Mouse (Mus musculus) hindbrain, embryonic 15.5 days (tissue): Measurements from ENCODE around the gene Mpnd. TPM values are rescaled to one million over a fixed set of nuclear protein-coding genes. Genes with fewer than 3 reads are reported as not detected.

ENCODE experiments used
- ATAC-seq: fragments of 200-750 bp; cut with Nextera tagmentation; 2 replicates; pipeline ENCODE4 v1.8.0; 2017; ENCODE audit warnings: low read depth, moderate number of reproducible peaks, moderate TSS enrichment; ENCODE audit not compliant: low FRiP score
- H3K27ac ChIP-seq: fragments of 300-500 bp; sonication (generic); replicated peaks from 2 replicates; pipeline ENCODE4 v1.5.1; 2015; ENCODE audit warnings: mild to moderate bottlenecking, inconsistent platforms
- H3K27me3 ChIP-seq: fragments of 300-500 bp; sonication (generic); 2 replicates; pipeline ENCODE4 v1.6.1; 2015; ENCODE audit warnings: control low read depth, inconsistent platforms
- H3K36me3 ChIP-seq: fragments of 300-500 bp; sonication (generic); 2 replicates; pipeline ENCODE4 v1.6.1; 2015; ENCODE audit warnings: control low read depth, inconsistent platforms
- H3K4me1 ChIP-seq: fragments of 300-500 bp; sonication (generic); replicated peaks from 2 replicates; pipeline ENCODE4 v1.6.1; 2015; ENCODE audit warnings: control low read depth, inconsistent platforms
- H3K4me2 ChIP-seq: fragments of 300-500 bp; sonication (generic); 2 replicates; pipeline ENCODE4 v1.6.1; 2015; ENCODE audit warnings: moderate library complexity, mild to moderate bottlenecking, inconsistent platforms
- H3K4me3 ChIP-seq: fragments of 300-500 bp; sonication (generic); 2 replicates; pipeline ENCODE4 v1.5.1; 2015; ENCODE audit warnings: mild to moderate bottlenecking, inconsistent platforms
- H3K9ac ChIP-seq: fragments of 300-500 bp; sonication (generic); 2 replicates; pipeline ENCODE4 v1.6.1; 2015; ENCODE audit warnings: inconsistent platforms
- H3K9me3 ChIP-seq: fragments of 300-500 bp; sonication (generic); 2 replicates; pipeline ENCODE4 v1.6.1; 2016; ENCODE audit warnings: control low read depth, inconsistent platforms
- WGBS: fragments of 180-500 bp; shearing (Covaris S2); methylation state at CpG from one replicate; pipeline ENCODE4 v1.1.7; 2015; 5-methylcytosine and 5-hydroxymethylcytosine counted together
- polyA plus RNA-seq: library from polyadenylated mRNA; unstranded; fragments of >200 nt; fragmentation: Nextera tagmentation; extraction: Ambion mirVana; gene quantifications from 2 replicates; pipeline ENCODE4 v1.2.1, GENCODE M21; 2015

Mpnd gene
- polyA plus RNA-seq, 1 experiment from 2014 or later: 149 TPM

DNA sequence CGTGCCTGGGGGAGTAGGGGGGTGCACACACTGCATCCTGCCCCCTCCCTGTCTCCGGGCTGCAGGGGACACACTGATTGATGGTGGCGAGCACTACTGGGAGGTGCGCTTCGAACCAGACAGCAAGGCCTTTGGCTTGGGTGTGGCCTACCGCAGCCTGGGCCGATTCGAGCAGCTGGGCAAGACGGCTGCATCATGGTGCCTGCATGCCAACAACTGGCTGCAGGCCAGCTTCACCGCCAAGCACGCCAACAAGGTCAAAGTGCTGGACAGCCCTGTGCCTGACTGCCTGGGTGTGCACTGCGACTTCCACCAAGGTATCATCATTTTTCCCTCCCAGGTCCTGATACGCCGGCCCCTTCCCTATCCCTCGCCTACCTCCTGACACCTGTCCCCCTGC is 9.5 kb upstream of the Mpnd start:
- Histone ChIP-seq H3K4me1 (no peaks in the 10 kb centered on the region), H3K9ac (no peak overlapping the region), H3K9me3 (no peaks in the 10 kb centered on the region), H3K4me3 (no peak overlapping the region), H3K36me3 (peaks cover 47% of the 10 kb centered on the region), H3K27ac (no peak overlapping the region), H3K27me3 (peaks cover 12% of the 10 kb centered on the region; the same call in 1 of the 2 replicates), H3K4me2 (no peak overlapping the region)
- WGBS: 79% methylated on average over 15 of the region's 15 CpGs
- ATAC-seq: no peak

GRCm38 (mm10) chr17:55999794-56000499 is 5.6 kb upstream of the Mpnd start:
- no peaks in the 10 kb centered on the region for H3K4me1 ChIP-seq
- H3K9me3 ChIP-seq: no peaks in the 10 kb centered on the region
- no peak overlapping the region for H3K27ac ChIP-seq
- H3K36me3 ChIP-seq: peaks cover 22% of the 10 kb centered on the region
- no peak overlapping the region for H3K4me2 ChIP-seq
- no peak overlapping the region for H3K9ac ChIP-seq
- 0 out of 2 replicates have a peak, but pooled peaks have one; percentile 39 for ATAC-seq
- H3K27me3 ChIP-seq: peaks cover 12% of the 10 kb centered on the region; the same call in 1 of the 2 replicates
- no peak overlapping the region for H3K4me3 ChIP-seq
- 10% methylated on average over 30 of the region's 30 CpGs for WGBS

GRCm38 (mm10) chr17:56003000-56003399 is 2.5 kb upstream of the Mpnd start:
- Histone ChIP-seq H3K9ac (no peak overlapping the region), H3K9me3 (no peaks in the 10 kb centered on the region), H3K4me1 (peaks cover 9% of the 10 kb centered on the region), H3K27ac (no peak overlapping the region), H3K36me3 (no peaks in the 10 kb centered on the region), H3K4me3 (no peak overlapping the region), H3K27me3 (peaks cover 12% of the 10 kb centered on the region; the same call in 1 of the 2 replicates), H3K4me2 (no peak overlapping the region)
- ATAC-seq: no peak
- WGBS: 90% methylated on average over 3 of the region's 3 CpGs

DNA sequence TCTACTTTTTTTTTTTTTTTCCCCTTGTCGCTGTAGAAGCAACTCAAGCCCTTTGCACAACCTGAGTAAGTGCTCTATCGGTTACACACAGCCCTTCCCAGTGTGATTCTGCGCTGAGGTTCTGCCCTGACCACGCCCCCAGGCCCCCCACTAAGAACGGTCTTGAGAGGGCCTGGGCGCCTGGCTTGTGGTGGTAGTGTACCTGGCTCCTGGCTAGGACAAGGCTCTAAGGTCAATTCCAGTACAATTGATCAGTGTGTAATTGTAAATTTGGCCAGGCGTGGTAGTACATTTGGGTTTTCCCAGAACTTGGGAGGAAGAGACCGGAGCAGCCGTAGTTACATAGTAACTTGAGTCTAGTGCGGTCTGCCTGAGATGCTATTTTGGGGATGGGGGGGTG is 1.4 kb downstream of the Mpnd start:
- ATAC-seq: no peak
- Histone ChIP-seq H3K36me3 (no peaks in the 10 kb centered on the region; the same call in 1 of the 2 replicates), H3K9ac (no peak overlapping the region), H3K4me3 (no peak overlapping the region), H3K9me3 (no peaks in the 10 kb centered on the region), H3K27ac (peak overlapping the region; percentile 96; the same call in 1 of the 2 replicates), H3K4me2 (no peak overlapping the region), H3K27me3 (no peaks in the 10 kb centered on the region), H3K4me1 (peaks cover 30% of the 10 kb centered on the region)
- 54% methylated on average over 10 of the region's 10 CpGs for WGBS

GRCm38 (mm10) chr17:56007444-56008355 is 2.2 kb downstream of the Mpnd start:
- WGBS: 29% methylated on average over 14 of the region's 14 CpGs
- Histone ChIP-seq H3K9ac (no peak overlapping the region), H3K4me1 (peaks cover 30% of the 10 kb centered on the region), H3K9me3 (no peaks in the 10 kb centered on the region), H3K27ac (peak overlapping the region; percentile 96), H3K4me3 (peak overlapping the region; percentile 79), H3K4me2 (peak overlapping the region; percentile 98), H3K27me3 (no peaks in the 10 kb centered on the region), H3K36me3 (no peaks in the 10 kb centered on the region; the same call in 1 of the 2 replicates)
- ATAC-seq: no peak

DNA sequence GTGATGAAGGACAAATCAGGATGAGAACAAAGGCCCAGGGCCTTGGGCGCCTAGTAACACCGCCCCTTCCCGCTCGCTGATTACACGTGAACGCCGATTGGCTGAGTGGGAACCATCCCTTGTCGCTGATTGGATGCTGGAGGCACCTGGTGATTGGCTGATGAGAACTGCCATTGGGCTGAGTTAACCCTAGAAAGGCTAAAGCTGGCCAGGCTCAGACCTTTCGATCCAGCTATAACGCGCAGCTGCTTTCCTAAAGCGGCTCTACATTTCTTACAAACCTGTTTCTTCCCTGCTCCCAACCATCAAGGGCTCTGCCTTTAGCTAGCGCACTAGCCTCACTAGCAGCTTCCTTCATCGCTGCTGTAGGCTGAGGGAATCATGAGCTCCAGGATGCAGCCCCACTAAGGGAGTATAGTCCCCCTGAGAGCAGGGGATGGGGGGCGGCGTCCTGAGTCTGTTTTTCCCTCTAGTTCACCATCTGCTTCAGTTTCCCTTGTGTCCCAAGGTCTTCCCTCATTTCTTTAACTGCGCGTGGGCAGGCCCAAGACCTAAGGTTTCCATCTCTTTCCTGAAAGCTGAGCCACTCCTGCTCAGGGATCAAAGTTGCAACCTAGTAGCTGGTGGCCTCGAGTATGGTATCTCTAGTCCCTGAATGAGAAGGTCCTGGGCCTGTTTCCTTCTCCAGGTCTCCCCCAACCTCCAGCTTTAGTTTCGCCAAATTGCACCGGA is 3.0 kb downstream of the Mpnd start:
- no peaks in the 10 kb centered on the region for H3K27me3 ChIP-seq
- ATAC-seq: peak; percentile 95
- H3K9me3 ChIP-seq: no peaks in the 10 kb centered on the region
- H3K36me3 ChIP-seq: peaks cover 6% of the 10 kb centered on the region
- peak overlapping the region; percentile 79 for H3K4me3 ChIP-seq
- peak overlapping the region; percentile 96 for H3K27ac ChIP-seq
- H3K4me2 ChIP-seq: peak overlapping the region; percentile 98
- peaks cover 30% of the 10 kb centered on the region for H3K4me1 ChIP-seq
- peak overlapping the region; percentile 81 for H3K9ac ChIP-seq
- WGBS: under 1% methylated on average over 21 of the region's 21 CpGs

- Histone ChIP-seq H3K9me3 (no peaks in the 10 kb centered on the region), H3K36me3 (peaks cover 6% of the 10 kb centered on the region), H3K4me3 (peak overlapping the region; percentile 79), H3K27ac (peak overlapping the region; percentile 96), H3K4me1 (peaks cover 30% of the 10 kb centered on the region), H3K4me2 (peak overlapping the region; percentile 98), H3K9ac (peak overlapping the region; percentile 81), H3K27me3 (no peaks in the 10 kb centered on the region)
- under 1% methylated on average over 60 of the region's 62 CpGs for WGBS
- peak; percentile 90 for ATAC-seq
These were observed 3.8 kb downstream of the Mpnd start for GRCm38 (mm10) chr17:56009088-56009961.

DNA sequence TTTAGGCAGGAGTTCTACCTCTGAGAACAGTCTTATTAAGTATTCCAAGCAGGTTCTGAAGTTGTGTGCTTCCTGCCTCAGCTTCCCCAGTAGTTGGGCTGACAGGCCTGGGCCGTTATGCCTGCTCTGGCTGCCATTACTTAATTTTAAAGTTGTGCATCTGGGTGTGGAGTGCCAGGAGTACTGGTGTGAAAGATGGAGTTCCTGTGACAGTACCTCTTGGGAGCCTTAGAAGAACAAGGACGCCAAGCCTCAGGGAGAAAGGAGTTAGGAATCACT is 4.4 kb downstream of the Mpnd start:
- Histone ChIP-seq H3K4me3 (peak overlapping the region; percentile 79), H3K9me3 (no peaks in the 10 kb centered on the region), H3K27me3 (no peaks in the 10 kb centered on the region), H3K4me2 (peak overlapping the region; percentile 98), H3K36me3 (peaks cover 9% of the 10 kb centered on the region), H3K4me1 (peaks cover 30% of the 10 kb centered on the region), H3K27ac (peak overlapping the region; percentile 96), H3K9ac (peak overlapping the region; percentile 81)
- WGBS: 36% methylated on average over 2 of the region's 2 CpGs
- ATAC-seq: no peak

GRCm38 (mm10) chr17:56010255-56010654 is 4.7 kb downstream of the Mpnd start:
- ATAC-seq: no peak
- H3K9me3 ChIP-seq: no peaks in the 10 kb centered on the region

GRCm38 (mm10) chr17:56010681-56011080 is 5.2 kb downstream of the Mpnd start:
- Histone ChIP-seq H3K4me1 (peaks cover 30% of the 10 kb centered on the region), H3K27me3 (no peaks in the 10 kb centered on the region), H3K4me3 (peak overlapping the region; percentile 79), H3K4me2 (peak overlapping the region; percentile 98), H3K27ac (no peak overlapping the region), H3K36me3 (peaks cover 17% of the 10 kb centered on the region), H3K9me3 (no peaks in the 10 kb centered on the region), H3K9ac (peak overlapping the region; percentile 81; the same call in 1 of the 2 replicates)
- WGBS: 13% methylated on average over 9 of the region's 9 CpGs
- ATAC-seq: no peak

More at GRCm38 (mm10) chr17:56010255-56010654, 4.7 kb downstream of the Mpnd start:
- WGBS: 71% methylated on average over 14 of the region's 14 CpGs
- Histone ChIP-seq H3K4me2 (peak overlapping the region; percentile 98), H3K4me1 (peaks cover 30% of the 10 kb centered on the region), H3K9ac (peak overlapping the region; percentile 81), H3K27ac (peak overlapping the region; percentile 96; the same call in 1 of the 2 replicates), H3K4me3 (peak overlapping the region; percentile 79), H3K27me3 (no peaks in the 10 kb centered on the region), H3K36me3 (peaks cover 13% of the 10 kb centered on the region)

GRCm38 (mm10) chr17:56011441-56011840 is 5.9 kb downstream of the Mpnd start:
- Histone ChIP-seq H3K9me3 (no peaks in the 10 kb centered on the region), H3K4me2 (peak overlapping the region; percentile 98; the same call in 1 of the 2 replicates), H3K36me3 (peaks cover 24% of the 10 kb centered on the region), H3K27ac (no peak overlapping the region), H3K4me3 (no peak overlapping the region), H3K27me3 (no peaks in the 10 kb centered on the region), H3K9ac (no peak overlapping the region), H3K4me1 (peaks cover 30% of the 10 kb centered on the region)
- WGBS: 82% methylated on average over 7 of the region's 7 CpGs
- ATAC-seq: no peak
